Mouse (Mus musculus) CH12.LX (cell line): ENCODE measurements around the gene Alx3.

Source experiments
- CHD1 ChIP-seq: IDR thresholded peaks from 2 replicates; pipeline ENCODE4 v1.6.1; 2012; ENCODE audit warnings: low read depth, low read length, improper control_type of control experiment, inconsistent platforms
- CHD2 ChIP-seq: IDR thresholded peaks from 2 replicates; pipeline ENCODE4 v1.6.1; 2011; ENCODE audit warnings: low read length, improper control_type of control experiment
- CTCF ChIP-seq, 2 experiments: IDR thresholded peaks in 1 of 2; conservative IDR thresholded peaks in 1 of 2; 2 replicates each; pipeline ENCODE4 v1.5.1; 2011 to 2012; ENCODE audit warnings: low read depth in 2 of 2, low read length in 2 of 2, improper control_type of control experiment in 1 of 2, inconsistent platforms in 1 of 2, mild to moderate bottlenecking in 1 of 2, moderate library complexity in 1 of 2
- E2F4 ChIP-seq: IDR thresholded peaks from 2 replicates; pipeline ENCODE4 v1.6.1; 2011; ENCODE audit warnings: low read depth, low read length, improper control_type of control experiment; ENCODE audit not compliant: insufficient replicate concordance
- ELF1 ChIP-seq: IDR thresholded peaks from 2 replicates; pipeline ENCODE4 v1.6.1; 2014; ENCODE audit warnings: low read depth, mild to moderate bottlenecking, inconsistent platforms, low read length, improper control_type of control experiment
- IRF4 ChIP-seq: IDR thresholded peaks from 2 replicates; pipeline ENCODE4 v1.6.1; 2014; ENCODE audit warnings: low read depth, mild to moderate bottlenecking, inconsistent platforms, low read length, improper control_type of control experiment
- MAFK ChIP-seq: IDR thresholded peaks from 2 replicates; pipeline ENCODE4 v1.6.1; 2011; ENCODE audit warnings: low read length, improper control_type of control experiment; ENCODE audit not compliant: insufficient replicate concordance
- MAX ChIP-seq: IDR thresholded peaks from 2 replicates; pipeline ENCODE4 v1.6.1; 2011; ENCODE audit warnings: low read length, improper control_type of control experiment
- MYC ChIP-seq: IDR thresholded peaks from 2 replicates; pipeline ENCODE4 v1.6.1; 2011; ENCODE audit warnings: low read depth, mild to moderate bottlenecking, improper control_type of control experiment, low read length
- POLR2AphosphoS2 ChIP-seq: IDR thresholded peaks from 2 replicates; pipeline ENCODE4 v1.6.1; 2011; ENCODE audit warnings: low read depth, low read length, improper control_type of control experiment
- ZC3H11A ChIP-seq: IDR thresholded peaks from 2 replicates; pipeline ENCODE4 v1.6.1; 2012; ENCODE audit warnings: low read depth, mild to moderate bottlenecking, inconsistent platforms, low read length, improper control_type of control experiment
- ZMIZ1 ChIP-seq: IDR thresholded peaks from 2 replicates; pipeline ENCODE4 v1.6.1; 2012; ENCODE audit warnings: low read depth, mild to moderate bottlenecking, inconsistent platforms, low read length, improper control_type of control experiment

DNA sequence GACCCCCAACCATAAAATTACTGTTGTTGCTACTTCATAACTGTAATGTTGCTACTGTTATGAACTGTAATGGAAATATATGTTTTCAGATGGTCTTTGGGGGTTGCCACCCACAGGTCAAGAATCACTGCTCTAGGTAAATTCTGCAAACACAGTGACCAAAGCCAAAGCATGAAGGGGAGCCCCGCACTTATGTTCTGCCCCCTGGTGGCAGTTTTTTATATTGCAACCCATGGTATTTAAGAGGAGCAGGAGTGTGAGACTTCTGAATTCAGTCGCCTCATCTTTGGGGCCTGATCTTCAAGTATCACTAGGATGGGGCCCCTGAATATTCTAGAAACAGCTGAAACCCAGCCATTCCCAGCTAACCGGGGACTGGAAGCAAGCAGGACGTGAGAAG is 15.4 kb upstream of the Alx3 start:
- no peak for TF ChIP-seq ELF1
- TF ChIP-seq ZMIZ1: no peak
- TF ChIP-seq MAFK: no peak
- TF ChIP-seq ZC3H11A: no peak
- TF ChIP-seq MAX: no peak
- no peak for TF ChIP-seq CHD2
- TF ChIP-seq CHD1: no peak
- peak; percentile 43 to 80; a peak in 3 of 4 replicates for TF ChIP-seq CTCF (conservative IDR thresholded peaks at IDR 0.05 in 1 of 2, IDR thresholded peaks at IDR 0.05 in 1 of 2; ENCODE audit: low read depth in 2 of 2, low read length in 2 of 2)
- TF ChIP-seq E2F4: no peak
- no peak for TF ChIP-seq MYC
- no peak for TF ChIP-seq IRF4
- TF ChIP-seq POLR2AphosphoS2: no peak
